10 mouse cellular contexts compared by ENCODE assay signal in the genomic region with DNA sequence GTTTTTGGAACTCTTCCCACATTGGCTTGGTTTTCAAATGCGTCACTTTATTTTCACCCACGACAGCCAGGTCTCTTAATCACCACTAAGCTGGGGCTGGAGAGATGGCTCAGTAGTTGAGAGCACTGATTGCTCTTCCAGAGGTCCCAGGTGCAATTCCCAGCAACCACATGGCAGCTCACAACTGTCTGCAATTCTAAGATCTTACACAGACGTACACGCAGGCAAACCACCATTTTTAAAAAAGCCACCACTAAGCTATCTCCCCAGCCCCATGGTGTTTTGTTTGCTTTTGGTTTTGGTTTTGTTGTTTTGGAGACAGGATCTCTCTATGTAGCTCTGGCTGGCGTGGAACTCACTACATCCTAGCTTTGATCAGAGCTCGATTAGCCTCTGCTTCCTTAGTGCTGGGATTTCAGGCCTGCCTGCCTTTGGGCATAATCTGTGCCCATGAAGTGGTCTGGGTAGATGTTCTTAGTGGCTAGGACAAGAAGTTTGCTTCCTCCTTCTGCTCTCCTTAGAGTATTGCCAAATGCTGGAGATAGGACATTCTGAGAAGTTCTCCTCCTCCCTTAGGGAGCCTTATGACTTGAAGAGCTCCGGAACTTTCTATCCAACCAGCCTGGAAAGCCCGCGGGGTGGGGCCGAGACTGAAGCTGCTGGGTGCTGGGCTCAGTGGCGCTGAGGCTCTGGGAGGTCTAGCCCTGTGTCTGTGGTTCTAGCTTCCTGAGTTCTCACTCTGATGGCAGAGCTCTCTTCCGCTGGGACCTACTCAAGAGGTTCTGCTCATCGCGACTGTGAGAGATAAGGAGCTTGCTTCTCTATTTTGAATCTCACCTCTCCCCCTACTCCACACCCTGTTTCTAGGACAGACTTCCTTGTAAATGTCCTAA. TPM values are rescaled to one million over a fixed set of nuclear protein-coding genes. Genes with fewer than 3 reads are reported as not detected.
DNase-seq lines count a peak whose midpoint lies in the region; ATAC-seq and TF ChIP-seq lines count a peak whose summit lies in the region.
"Had no signal": no experiment of that assay in that cellular context is flagged by ENCODE, and none has a peak within 500 bp of the region (broad histone marks: within the 10 kb centered on the region; RNA-seq: fewer than 3 reads in every experiment).

No protein-coding gene starts in this region.

- no peak for TF ChIP-seq CTCF in small intestine, adult 2 months (IDR thresholded peaks at IDR 0.05; ENCODE audit: extremely low read depth, insufficient read length, insufficient replicate concordance, low read depth, low read length)

- H3K36me3 ChIP-seq in liver, embryonic 13.5 days = no peaks in the 10 kb centered on the region
- H3K36me3 ChIP-seq in small intestine, adult 2 months (ENCODE audit: control insufficient read depth, insufficient read depth, low read length) = no peaks in the 10 kb centered on the region
- H3K36me3 ChIP-seq: stomach, embryonic 15.5 days had no signal

- 27% methylated on average over 14 of the region's 14 CpGs for WGBS in liver, embryonic 13.5 days (ENCODE audit: insufficient replicate concordance)
- 66% methylated on average over 14 of the region's 14 CpGs for WGBS in small intestine, adult 2 months

- H3K27me3 ChIP-seq in liver, embryonic 13.5 days = no peaks in the 10 kb centered on the region
- no peaks in the 10 kb centered on the region for H3K27me3 ChIP-seq in small intestine, adult 2 months (ENCODE audit: control insufficient read depth, insufficient read depth, low read length)
- H3K27me3 ChIP-seq: stomach, embryonic 15.5 days had no signal

- H3K27ac ChIP-seq in liver, embryonic 13.5 days = peak overlapping the region; percentile 13
- H3K27ac ChIP-seq in small intestine, adult 2 months (ENCODE audit: insufficient read depth, low read depth, low read length) = peak overlapping the region; percentile 93
- H3K27ac ChIP-seq: stomach, embryonic 15.5 days had no signal

- H3K4me3 ChIP-seq in liver, embryonic 13.5 days (replicated peaks) = no peak overlapping the region
- peak overlapping the region; percentile 17; the same call in 1 of the 2 replicates for H3K4me3 ChIP-seq in small intestine, adult 2 months (ENCODE audit: low read depth, low read length)
- H3K4me3 ChIP-seq: stomach, embryonic 15.5 days had no signal

- peak overlapping the region; percentile 42; the same call in 1 of the 2 replicates for H3K9ac ChIP-seq in liver, embryonic 13.5 days
- H3K9ac ChIP-seq: stomach, embryonic 15.5 days had no signal

- H3K9me3 ChIP-seq in liver, embryonic 13.5 days (replicated peaks) = no peaks in the 10 kb centered on the region
- H3K9me3 ChIP-seq: stomach, embryonic 15.5 days had no signal

- ATAC-seq in activated CD4-positive, CD25-positive, alpha-beta regulatory T cell, adult 4 months = peak; percentile 88
- ATAC-seq in liver, embryonic 13.5 days (ENCODE audit: low read depth) = peak; percentile 58; the same call in 1 of the 2 replicates

- DNase-seq in CD4-positive, CD25-positive, alpha-beta regulatory T cell, adult 2 months (ENCODE audit: low read depth, low spot score) = peak; percentile 83
- no peak for DNase-seq in liver, embryonic 13.5 days
- no peak for DNase-seq in yolk sac, embryonic 10.5 days (ENCODE audit: low spot score)
- no peak for DNase-seq in cerebellum, adult 11 months
- no peak for DNase-seq in right cerebral cortex, postnatal 36 days (ENCODE audit: low spot score in 2 of 2)
- DNase-seq: kidney, adult 2 months had no signal

- H3K4me1 ChIP-seq in liver, embryonic 13.5 days (replicated peaks) = peaks cover 20% of the 10 kb centered on the region
- peaks cover 3% of the 10 kb centered on the region; the same call in 1 of the 2 replicates for H3K4me1 ChIP-seq in small intestine, adult 2 months (ENCODE audit: control insufficient read depth, insufficient read depth, insufficient read length, low read length)
- H3K4me1 ChIP-seq: stomach, embryonic 15.5 days had no signal

- H3K4me2 ChIP-seq in liver, embryonic 13.5 days = peak overlapping the region; percentile 43
- H3K4me2 ChIP-seq: midbrain, embryonic 11.5 days; stomach, embryonic 15.5 days had no signal

- TF ChIP-seq POLR2A in small intestine, adult 2 months (IDR thresholded peaks at IDR 0.05; ENCODE audit: low read depth, low read length) = 0 out of 2 replicates have a peak, but pooled peaks have one; percentile 32

RNA-seq across cellular contexts. Expression of gene Phf20, which starts 6.0 kb away (rescaled TPM):
- 10 to 100 TPM; 56.4 to 77.6 TPM for polyA plus RNA-seq in activated CD4-positive, CD25-positive, alpha-beta regulatory T cell, adult 4 months (2017; shearing (Covaris generic))
- polyA plus RNA-seq in liver, embryonic 13.5 days (2015; fragmentation: Nextera tagmentation; extraction: Ambion mirVana) = 16.5 and 19.8 TPM in 2 replicates
- polyA plus RNA-seq in small intestine, adult 2 months (2012; rRNA removed) = 3.0 and 7.1 TPM in 2 replicates

RNA-seq across cellular contexts. Expression of gene Rbm39, which starts 10.2 kb away (rescaled TPM):
- polyA plus RNA-seq in activated CD4-positive, CD25-positive, alpha-beta regulatory T cell, adult 4 months (2017; shearing (Covaris generic)) = 100 to 1,000 TPM; 578 to 629 TPM
- 276 and 316 TPM in 2 replicates for polyA plus RNA-seq in liver, embryonic 13.5 days (2015; fragmentation: Nextera tagmentation; extraction: Ambion mirVana)
- polyA plus RNA-seq in small intestine, adult 2 months (2012; rRNA removed) = 35.4 and 49.5 TPM in 2 replicates

RNA-seq across cellular contexts. Expression of gene Nfs1, which starts 46.3 kb away (rescaled TPM):
- 10 to 100 TPM; 40.6 to 45.9 TPM for polyA plus RNA-seq in activated CD4-positive, CD25-positive, alpha-beta regulatory T cell, adult 4 months (2017; shearing (Covaris generic))
- polyA plus RNA-seq in liver, embryonic 13.5 days (2015; fragmentation: Nextera tagmentation; extraction: Ambion mirVana) = 65.0 and 70.9 TPM in 2 replicates
- polyA plus RNA-seq in small intestine, adult 2 months (2012; rRNA removed) = 32.2 and 40.3 TPM in 2 replicates

RNA-seq across cellular contexts. Expression of gene Romo1, which starts 46.4 kb away (rescaled TPM):
- 100 to 1,000 TPM; 150 to 165 TPM for polyA plus RNA-seq in activated CD4-positive, CD25-positive, alpha-beta regulatory T cell, adult 4 months (2017; shearing (Covaris generic))
- polyA plus RNA-seq in liver, embryonic 13.5 days (2015; fragmentation: Nextera tagmentation; extraction: Ambion mirVana) = 254 and 270 TPM in 2 replicates
- polyA plus RNA-seq in small intestine, adult 2 months (2012; rRNA removed) = 162 and 200 TPM in 2 replicates
